Mouse (Mus musculus): ENCODE results near the gene Tmem254c. TPM values are rescaled to one million over a fixed set of nuclear protein-coding genes. Genes with fewer than 3 reads are reported as not detected.

Gene Tmem254c
- total RNA-seq, 2 experiments from 2014 or later = 12.1 to 14.3 TPM

Other genes starting within 250 kb of the Tmem254c start
- gene Anxa11, start 225.2 kb downstream of the Tmem254c start, total RNA-seq (2021) = 10 to 100 TPM; 45.7 to 45.8 TPM
- not detected for gene Plac9a, start 164.3 kb downstream of the Tmem254c start, total RNA-seq (2021)
- 10 to 100 TPM in 1 of 2 experiments, 1 to 10 TPM in 1; 7.7 to 10.5 TPM for gene Tmem254a, start 139.7 kb downstream of the Tmem254c start, total RNA-seq (2021)
- gene Cphx1, start 129.1 kb downstream of the Tmem254c start, total RNA-seq (2021) = not detected
- under 1 TPM; 0.28 to 0.61 TPM for gene Duxbl1, start 88.8 kb downstream of the Tmem254c start, total RNA-seq (2021)
- 1 to 10 TPM; 3.4 to 8.0 TPM for gene Gm9780, start 24.6 kb downstream of the Tmem254c start, total RNA-seq (2021)
- gene Cphx2, start 14.2 kb upstream of the Tmem254c start, total RNA-seq (2021) = not detected
- gene Cphx3, start 14.9 kb upstream of the Tmem254c start, total RNA-seq (2021) = not detected
- under 1 TPM in 1 of 2 experiments, not detected in 1; 0.26 TPM for gene Duxbl2, start 51.0 kb upstream of the Tmem254c start, total RNA-seq (2021)
- 1 to 10 TPM; 6.5 to 7.9 TPM for gene Plac9b, start 115.1 kb upstream of the Tmem254c start, total RNA-seq (2021)
- gene Tmem254b, start 139.7 kb upstream of the Tmem254c start, total RNA-seq (2021) = 10 to 100 TPM; 15.9 to 20.1 TPM
- under 1 TPM in 1 of 2 experiments, not detected in 1; 0.26 TPM for gene Duxbl3, start 190.6 kb upstream of the Tmem254c start, total RNA-seq (2021)

Measured in left cerebral cortex, adult 18-20 months (tissue).